Mouse (Mus musculus) heart, postnatal 0 days (tissue): ENCODE results near the gene Ptbp3.

ENCODE experiments used
- CTCF ChIP-seq: IDR thresholded peaks from 2 replicates; pipeline ENCODE4 v1.5.1; 2016; ENCODE audit warnings: antibody characterized with exemption, control low read depth, low read depth
- EP300 ChIP-seq: IDR thresholded peaks from 2 replicates; pipeline ENCODE4 v1.6.1; 2016; ENCODE audit warnings: antibody characterized with exemption, low read depth

DNA sequence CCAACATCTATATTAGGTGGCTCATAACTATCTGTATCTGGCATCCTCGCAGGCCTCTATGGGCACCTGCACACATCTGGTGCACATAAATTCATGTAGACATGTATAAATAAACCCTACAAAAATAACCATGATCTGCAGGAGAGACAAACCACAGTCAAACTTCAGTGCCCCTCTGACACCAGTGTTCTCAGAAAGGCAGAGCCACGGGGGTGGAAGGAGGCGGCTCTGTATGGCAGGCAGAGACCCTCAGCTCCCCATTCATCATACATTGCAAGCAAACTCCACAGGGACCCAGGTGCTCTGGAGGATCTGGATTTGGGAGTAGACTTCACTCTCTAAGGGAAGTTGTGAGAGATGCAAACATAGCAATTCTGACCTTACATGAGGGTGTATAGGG lies 104.2 kb downstream of the Ptbp3 start:
- TF ChIP-seq CTCF (no peak), EP300 (no peak)
